Mouse (Mus musculus): ENCODE measurements around the gene Oas1d.
"Not testable (repeated sequence)": the region's sequence is repeated elsewhere in the genome, so short reads cannot be mapped to it uniquely, and the experiment has no call there.

Gene Oas1d

GRCm38 (mm10) chr5:120914204-120914603, at the start of gene Oas1d:
Gene Oas1d (plus strand): TSS chr5:120914536.
- DNase-seq (ENCODE audit: low read depth, low spot score): peak; percentile 14

DNA sequence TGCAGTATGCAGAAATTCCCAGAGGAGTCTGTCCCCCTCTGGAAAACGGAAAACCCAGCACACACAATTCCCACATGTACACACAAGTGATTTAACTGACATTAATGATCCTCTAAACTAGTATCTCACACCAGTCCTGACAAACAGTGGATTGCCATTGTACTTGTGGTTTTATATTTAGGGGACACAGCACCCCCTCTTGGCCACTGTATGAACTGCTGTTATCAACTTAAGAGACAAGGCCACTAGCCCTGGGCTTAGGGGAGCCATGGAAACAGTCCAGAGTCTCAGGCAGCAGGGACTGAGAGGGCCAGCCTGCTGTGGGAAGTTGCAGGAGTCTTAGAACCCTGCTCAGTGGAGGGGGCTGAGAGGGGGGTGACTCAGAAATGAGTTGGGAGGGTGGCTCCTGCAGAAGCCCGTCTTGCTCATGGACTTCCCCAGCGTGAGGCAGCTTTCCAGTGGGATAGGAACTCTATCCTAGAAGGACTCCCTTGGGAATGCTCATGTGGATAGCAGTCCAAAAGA, 48.9 kb upstream of the Oas1d start:
- DNase-seq (ENCODE audit: low read depth, low spot score): peak; percentile 71

DNA sequence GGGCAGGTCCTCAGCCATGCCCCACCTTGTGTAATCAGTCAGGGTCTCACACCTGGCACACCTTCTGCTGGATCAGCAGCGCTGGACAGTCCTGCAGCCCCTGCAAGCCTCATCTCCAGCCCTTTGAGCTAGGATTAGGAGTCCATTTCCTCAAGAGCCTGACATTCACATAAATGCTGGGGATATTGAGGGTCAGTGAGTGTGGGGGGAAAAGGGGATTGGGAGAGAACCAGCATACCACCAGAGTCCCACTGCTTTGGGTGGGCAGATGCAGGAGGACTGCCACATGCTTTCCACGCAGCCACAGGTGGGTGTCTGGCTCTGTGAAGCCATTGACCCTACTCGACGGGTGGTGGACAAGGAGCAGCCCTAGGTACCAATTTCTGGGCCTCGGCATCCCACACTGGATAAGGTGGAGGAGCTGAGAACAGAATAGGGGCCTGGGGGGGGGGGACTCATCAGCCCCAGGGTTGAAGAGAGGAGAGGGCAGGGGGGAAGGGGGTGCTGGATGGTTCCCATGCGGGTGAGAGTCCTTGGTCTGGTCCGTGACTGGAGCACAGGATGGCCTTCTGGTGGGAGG, 44.8 kb upstream of the Oas1d start:
- DNase-seq (ENCODE audit: low read depth, low spot score): no peak

- DNase-seq (ENCODE audit: low read depth, low spot score): no peak
These were observed 44.3 kb upstream of the Oas1d start for GRCm38 (mm10) chr5:120870081-120870480.

DNA sequence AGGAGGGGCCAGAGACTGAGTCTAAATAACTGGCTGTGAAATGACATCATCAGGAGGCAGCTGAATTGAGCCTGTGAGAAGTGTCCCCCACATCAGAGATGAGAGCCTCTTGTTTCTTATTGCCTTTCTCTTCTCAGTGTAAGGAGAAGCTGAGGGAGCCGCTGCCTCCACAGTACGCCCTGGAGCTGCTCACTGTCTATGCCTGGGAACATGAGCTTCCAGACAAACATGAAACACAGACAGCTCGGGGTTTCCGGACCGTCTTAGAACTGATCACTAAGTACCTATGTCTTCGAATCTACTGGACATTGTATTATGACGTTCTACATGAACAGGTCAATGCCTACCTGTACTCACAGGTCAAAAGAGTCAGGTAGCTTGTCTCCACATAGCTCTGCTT, 43.6 kb upstream of the Oas1d start:
- DNase-seq (ENCODE audit: low read depth, low spot score): no peak

DNA sequence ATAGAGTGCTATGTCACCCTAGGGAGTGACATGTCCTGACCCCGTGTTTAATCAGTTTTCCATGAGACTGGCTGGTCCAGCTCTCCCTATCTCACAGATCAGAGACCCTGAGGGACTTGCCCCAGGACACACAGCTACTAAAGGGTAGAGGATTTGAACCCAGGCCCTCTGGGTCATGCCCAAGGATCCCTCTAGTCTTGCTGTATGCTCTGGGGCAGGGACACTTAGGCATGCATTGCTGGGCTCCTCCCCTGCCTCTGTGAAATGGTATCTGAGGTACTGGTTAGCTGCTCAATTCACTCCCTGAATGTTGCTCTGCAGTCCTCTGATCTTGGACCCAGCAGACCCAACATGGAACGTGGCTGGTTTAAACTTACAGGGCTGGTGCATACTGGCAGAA, 42.9 kb upstream of the Oas1d start:
- DNase-seq (ENCODE audit: low read depth, low spot score): no peak

DNA sequence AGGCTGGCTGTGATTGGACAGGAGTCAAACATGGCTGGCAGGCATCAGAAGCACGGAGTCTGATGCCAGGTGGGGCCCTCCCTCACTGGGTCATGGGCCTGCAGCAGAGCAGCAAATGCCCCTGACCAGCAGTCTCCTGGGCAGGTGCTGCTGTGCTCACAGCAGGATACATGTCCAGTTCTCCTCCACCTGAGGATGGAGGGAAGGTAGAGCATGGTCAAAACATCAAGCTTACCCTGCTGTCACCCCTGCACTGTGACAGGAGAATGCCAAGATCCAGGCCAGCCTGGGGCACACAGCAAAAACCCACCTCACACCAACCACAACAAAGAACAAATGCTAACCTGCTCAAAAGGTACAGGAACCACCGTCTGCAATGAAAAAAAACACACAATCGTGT, 37.5 kb upstream of the Oas1d start:
- not testable (repeated sequence) for DNase-seq (ENCODE audit: low read depth, low spot score)

DNA sequence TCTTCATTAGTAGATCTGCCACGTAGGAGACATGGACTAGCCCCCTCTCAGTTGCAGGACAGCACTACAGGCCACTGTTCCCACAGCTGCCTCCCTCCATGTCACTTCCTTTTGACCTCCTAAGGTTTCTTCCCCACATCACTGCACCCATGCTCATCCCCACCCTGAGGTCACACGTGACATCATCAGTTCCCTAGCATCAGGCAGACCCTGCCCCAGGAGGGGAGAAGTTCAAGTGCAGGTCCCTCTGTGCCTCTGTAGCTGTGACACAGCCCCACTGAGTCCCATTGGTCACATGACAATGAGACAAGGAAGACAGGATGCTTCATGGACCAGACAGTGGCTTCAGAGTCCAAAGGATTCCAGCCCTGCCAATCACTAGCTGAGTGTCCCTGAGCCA, 36.9 kb upstream of the Oas1d start:
- not testable (repeated sequence) for DNase-seq (ENCODE audit: low read depth, low spot score)

- not testable (repeated sequence) for DNase-seq (ENCODE audit: low read depth, low spot score)
These were observed 35.5 kb upstream of the Oas1d start for GRCm38 (mm10) chr5:120878803-120879202.

DNA sequence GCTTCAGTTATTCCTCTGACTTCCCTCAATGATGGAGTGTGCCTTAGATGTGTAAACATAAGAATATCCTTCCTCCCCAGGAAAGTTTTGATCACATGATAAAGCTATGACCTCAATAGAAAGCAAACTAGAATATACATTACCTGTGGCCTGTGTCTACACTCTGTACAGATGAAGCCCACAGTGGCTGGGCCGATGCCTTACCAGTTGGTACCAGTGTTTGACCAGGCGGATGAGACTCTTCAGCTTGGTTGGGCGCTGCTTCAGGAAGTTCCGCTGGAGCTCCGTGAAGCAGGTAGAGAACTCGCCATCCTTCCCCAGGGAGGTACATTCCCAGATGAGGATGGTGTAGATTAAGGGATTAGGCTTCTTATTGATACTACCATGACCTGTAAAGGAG, 32.7 kb upstream of the Oas1d start:
- not testable (repeated sequence) for DNase-seq (ENCODE audit: low read depth, low spot score)

DNA sequence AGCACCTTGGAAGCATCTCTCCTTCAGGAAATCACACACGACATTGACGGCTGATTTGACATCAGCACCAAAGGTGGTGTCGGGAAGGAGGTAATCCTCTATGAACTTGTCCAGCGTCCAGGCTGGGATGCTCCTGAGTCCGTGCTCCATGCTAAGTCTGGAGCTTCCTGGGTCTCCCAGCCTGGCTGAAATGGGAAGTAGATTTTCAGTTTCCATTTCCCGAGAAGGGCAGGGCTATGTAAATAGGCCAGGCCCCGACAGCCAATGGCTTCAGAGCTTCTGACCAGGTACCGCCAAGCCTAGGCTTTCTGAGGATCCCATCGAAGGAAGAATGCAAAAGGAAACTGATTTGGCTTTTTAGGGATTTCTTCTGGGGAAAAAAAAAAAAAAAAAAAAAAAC, 26.9 kb upstream of the Oas1d start, which contains the start of gene Oas1g:
Gene Oas1g, minus strand, starts transcription at position 201 of the 400 bp plus-strand sequence.
- DNase-seq (ENCODE audit: low read depth, low spot score): not testable (repeated sequence)

DNA sequence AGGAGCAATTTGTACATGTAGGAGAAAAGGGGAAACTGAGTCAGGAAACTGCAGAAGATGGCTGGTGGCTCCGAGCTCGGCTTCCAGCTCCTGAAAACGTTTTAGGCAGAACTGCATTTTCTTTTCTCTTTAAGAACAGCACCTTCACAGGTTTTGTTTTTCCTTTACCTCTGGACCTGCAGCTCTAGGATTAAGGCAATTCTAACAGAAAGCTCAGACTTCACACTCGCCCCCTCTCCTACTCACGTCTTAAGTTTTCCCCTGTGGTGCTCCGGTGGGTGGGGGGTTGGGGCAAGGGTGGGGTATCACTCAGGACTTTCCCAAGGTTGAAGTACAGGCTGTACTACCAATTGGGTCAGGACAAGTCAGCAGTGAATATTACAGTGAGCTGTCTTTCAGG, 26.5 kb upstream of the Oas1d start:
- DNase-seq (ENCODE audit: low read depth, low spot score): no peak

DNA sequence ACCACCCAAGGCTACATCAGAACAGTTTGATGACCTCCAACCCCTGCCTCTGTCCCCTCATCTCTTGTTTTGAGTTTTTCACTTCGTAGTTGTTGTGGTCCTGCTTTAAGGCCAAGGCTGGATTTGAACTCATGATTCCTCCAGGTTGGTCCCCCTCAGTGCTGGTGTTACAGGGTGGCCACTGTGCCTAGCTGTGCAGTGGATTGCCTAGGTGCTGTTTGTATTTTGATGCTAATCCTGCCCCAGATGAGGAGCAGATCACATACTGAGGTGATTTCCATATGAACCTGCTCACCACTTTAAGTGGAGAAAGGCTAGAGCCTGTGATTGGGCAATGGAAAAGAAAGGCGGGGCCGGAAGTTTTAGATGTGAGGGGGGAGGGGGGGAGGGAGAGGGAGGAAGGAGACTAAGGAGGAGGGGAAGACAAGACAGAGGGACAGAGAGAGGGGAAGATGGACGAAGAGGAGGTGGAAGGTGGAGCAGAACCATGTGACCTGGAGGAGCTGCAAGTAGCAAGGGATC, 26.0 kb upstream of the Oas1d start:
- not testable (repeated sequence) for DNase-seq (ENCODE audit: low read depth, low spot score)

GRCm38 (mm10) chr5:120890026-120890425, 24.3 kb upstream of the Oas1d start:
- DNase-seq (ENCODE audit: low read depth, low spot score): no peak

DNA sequence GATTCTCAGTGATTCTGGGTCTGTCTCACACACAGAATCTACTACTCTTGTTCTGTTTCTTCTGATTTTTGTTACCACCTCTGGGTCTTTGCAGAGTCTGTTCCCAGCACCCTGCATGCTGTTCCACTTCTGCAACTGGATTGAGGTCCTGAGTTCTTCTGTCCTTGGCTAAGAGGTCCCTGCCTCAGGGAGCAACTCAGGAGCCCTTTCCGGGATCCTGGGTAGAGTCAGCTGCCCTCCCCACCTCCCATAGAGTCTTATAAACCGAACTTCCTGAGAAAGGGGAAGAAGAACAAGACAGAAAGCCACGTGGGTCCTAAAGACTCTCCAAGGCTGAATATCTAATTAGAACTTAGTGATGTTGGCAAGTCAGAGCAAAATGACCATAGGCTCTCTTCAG, 23.3 kb upstream of the Oas1d start:
- DNase-seq (ENCODE audit: low read depth, low spot score): no peak

DNA sequence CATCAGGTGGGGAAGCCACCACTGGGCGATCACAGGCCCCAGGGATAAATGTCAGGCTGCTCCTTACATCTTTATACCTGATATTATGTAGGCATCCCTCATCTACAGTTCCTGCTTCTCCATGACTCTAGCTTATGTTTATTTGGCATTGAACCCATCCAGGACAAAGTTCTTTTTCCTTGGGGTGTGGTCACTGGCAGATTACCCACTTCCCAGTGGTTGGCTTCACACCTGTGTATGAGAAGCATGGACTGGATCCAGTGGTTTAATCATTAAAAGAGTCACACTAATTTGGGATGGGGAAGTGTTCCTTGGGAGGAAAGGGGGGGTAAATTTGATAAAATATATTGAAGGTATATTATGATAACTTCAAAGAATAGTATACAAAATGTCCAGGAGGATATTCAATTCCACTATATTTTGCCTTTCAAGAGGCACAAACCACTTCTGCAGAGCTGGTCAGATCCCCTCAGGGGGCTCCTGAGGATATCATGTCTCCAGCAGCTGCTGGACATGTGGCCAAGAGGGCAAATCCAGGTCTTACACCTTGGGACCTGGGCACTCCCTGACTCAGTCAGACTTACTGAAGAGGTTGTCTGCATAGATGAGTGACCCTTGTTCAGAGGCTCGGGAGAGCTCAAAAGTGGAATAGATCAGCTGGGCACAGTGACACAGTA, 22.6 kb upstream of the Oas1d start:
- DNase-seq (ENCODE audit: low read depth, low spot score): not testable (repeated sequence)

- DNase-seq (ENCODE audit: low read depth, low spot score): no peak
These were observed 22.1 kb upstream of the Oas1d start for GRCm38 (mm10) chr5:120892243-120892660.

- DNase-seq (ENCODE audit: low read depth, low spot score): not testable (repeated sequence)
These were observed 20.5 kb upstream of the Oas1d start for GRCm38 (mm10) chr5:120893866-120894265.

GRCm38 (mm10) chr5:120894692-120895091, 19.6 kb upstream of the Oas1d start:
- not testable (repeated sequence) for DNase-seq (ENCODE audit: low read depth, low spot score)

GRCm38 (mm10) chr5:120895231-120895900, 19.0 kb upstream of the Oas1d start:
- no peak for DNase-seq (ENCODE audit: low read depth, low spot score)

GRCm38 (mm10) chr5:120898307-120898706, 16.0 kb upstream of the Oas1d start:
- DNase-seq (ENCODE audit: low read depth, low spot score): no peak

- no peak for DNase-seq (ENCODE audit: low read depth, low spot score)
These were observed 15.6 kb upstream of the Oas1d start for GRCm38 (mm10) chr5:120898726-120899125.
